Mouse (Mus musculus) liver, adult 2 months (tissue): ENCODE results near the gene Mtor. TPM values are rescaled to one million over a fixed set of nuclear protein-coding genes. Genes with fewer than 3 reads are reported as not detected.

Source experiments
- DNase-seq: peaks from one replicate; pipeline ENCODE4 v3.0.0-alpha.2; 2011; ENCODE audit warnings: low read depth, low spot score; ENCODE audit errors: extremely low read depth
- H3K27ac ChIP-seq: fragments of 200-500 bp; replicated peaks from 2 replicates; pipeline ENCODE4 v1.5.1; 2012; ENCODE audit warnings: low read depth, mild to moderate bottlenecking, control low read depth, inconsistent platforms, low read length; ENCODE audit not compliant: insufficient read depth
- H3K27me3 ChIP-seq: fragments of 200-500 bp; 2 replicates; pipeline ENCODE4 v1.6.1; 2012; ENCODE audit warnings: mild to moderate bottlenecking, moderate library complexity, low read length, inconsistent platforms; ENCODE audit not compliant: control insufficient read depth, insufficient read depth
- H3K36me3 ChIP-seq: fragments of 200-500 bp; 2 replicates; pipeline ENCODE4 v1.6.1; 2012; ENCODE audit warnings: low read length, inconsistent platforms; ENCODE audit not compliant: control insufficient read depth, insufficient read depth
- H3K4me1 ChIP-seq: fragments of 200-500 bp; 2 replicates; pipeline ENCODE4 v1.6.1; 2011; ENCODE audit warnings: low read length; ENCODE audit not compliant: control insufficient read depth, insufficient read depth
- H3K4me3 ChIP-seq: fragments of 200-500 bp; 2 replicates; pipeline ENCODE4 v1.5.1; 2011; ENCODE audit warnings: low read depth, mild to moderate bottlenecking, control low read depth, low read length, moderate library complexity; ENCODE audit not compliant: insufficient read depth
- H3K79me2 ChIP-seq: fragments of 200-500 bp; 2 replicates; pipeline ENCODE4 v1.6.1; 2012; ENCODE audit warnings: inconsistent platforms, mild to moderate bottlenecking, low read length, moderate library complexity; ENCODE audit not compliant: control insufficient read depth, insufficient read depth
- H3K9ac ChIP-seq: fragments of 200-500 bp; 2 replicates; pipeline ENCODE4 v1.6.1; 2012; ENCODE audit warnings: low read depth, mild to moderate bottlenecking, control low read depth, inconsistent platforms, low read length
- CTCF ChIP-seq: fragments of 200-500 bp; IDR thresholded peaks from 2 replicates; pipeline ENCODE4 v1.5.1; 2011; ENCODE audit warnings: low read depth, low read length, control low read depth
- POLR2A ChIP-seq: fragments of 200-500 bp; IDR thresholded peaks from 2 replicates; pipeline ENCODE4 v1.6.1; 2011; ENCODE audit warnings: low read length, control low read depth; ENCODE audit not compliant: insufficient read depth; ENCODE audit errors: extremely low read depth
- WGBS: fragments of 180-500 bp; shearing (Covaris S2); methylation state at CpG from one replicate; pipeline ENCODE4 v1.1.7; 2018; 5-methylcytosine and 5-hydroxymethylcytosine counted together
- polyA plus RNA-seq: library from polyadenylated mRNA; depleted of rRNA; stranded (reverse); fragments of >200 nt; gene quantifications from 2 replicates; pipeline ENCODE4 v1.2.3, GENCODE M21; 2012; rRNA removed
- total RNA-seq: library from RNA; depleted of rRNA; stranded (reverse); fragments of >200 nt; gene quantifications from 2 replicates; pipeline ENCODE4 v1.2.3, GENCODE M21; 2014; rRNA removed

Gene Mtor
- total and polyA plus RNA-seq, 2 experiments, result 11.7 to 18.5 TPM

DNA sequence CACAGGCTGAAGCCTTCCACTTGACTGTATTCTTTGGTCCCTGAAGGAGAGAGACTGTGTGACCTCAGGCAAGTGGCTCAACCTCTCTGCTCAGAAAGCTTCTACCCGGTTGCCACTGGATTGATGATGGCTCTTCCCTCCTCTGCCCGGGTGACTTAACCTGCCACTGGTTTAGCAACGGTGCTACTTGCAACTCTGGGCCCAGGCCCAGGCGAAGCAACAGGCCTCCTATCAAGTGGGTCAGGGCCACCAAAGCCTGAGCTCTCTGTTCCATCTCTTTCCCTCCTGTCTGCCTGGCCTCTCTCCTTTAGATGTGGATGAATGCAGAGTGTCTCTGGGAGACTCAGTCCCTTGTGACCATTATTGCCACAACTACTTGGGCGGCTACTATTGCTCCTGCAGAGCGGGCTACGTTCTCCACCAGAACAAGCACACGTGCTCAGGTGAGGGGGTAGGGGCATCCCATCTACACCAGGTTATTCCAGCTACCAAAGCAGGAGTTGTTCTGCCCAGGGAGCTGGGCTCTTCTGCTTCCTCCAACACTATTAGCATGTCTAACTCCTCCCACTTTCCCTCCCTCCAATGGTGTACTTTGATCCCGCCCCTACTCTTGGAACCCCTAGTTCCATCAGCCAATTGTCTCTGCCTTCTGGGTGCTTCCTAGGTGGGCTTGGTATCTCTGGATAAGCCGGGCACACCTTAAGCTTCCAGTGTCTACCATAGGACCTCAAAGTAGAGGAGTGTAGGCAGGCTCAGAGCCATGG lies 155.1 kb downstream of the Mtor start:
- peak overlapping the region; percentile 91 for H3K9ac ChIP-seq
- DNase-seq, result peak; percentile 67
- 20% methylated on average over 10 of the region's 10 CpGs for WGBS
- H3K27me3 ChIP-seq, result no peaks in the 10 kb centered on the region
- H3K4me1 ChIP-seq, result peaks cover 26% of the 10 kb centered on the region
- H3K27ac ChIP-seq, result peak overlapping the region; percentile 92
- H3K79me2 ChIP-seq, result peaks cover 4% of the 10 kb centered on the region; the same call in 1 of the 2 replicates
- H3K36me3 ChIP-seq, result peaks cover 16% of the 10 kb centered on the region
- TF ChIP-seq POLR2A (peak; percentile 49; the same call in 1 of the 2 replicates), CTCF (no peak)
- peak overlapping the region; percentile 84 for H3K4me3 ChIP-seq

DNA sequence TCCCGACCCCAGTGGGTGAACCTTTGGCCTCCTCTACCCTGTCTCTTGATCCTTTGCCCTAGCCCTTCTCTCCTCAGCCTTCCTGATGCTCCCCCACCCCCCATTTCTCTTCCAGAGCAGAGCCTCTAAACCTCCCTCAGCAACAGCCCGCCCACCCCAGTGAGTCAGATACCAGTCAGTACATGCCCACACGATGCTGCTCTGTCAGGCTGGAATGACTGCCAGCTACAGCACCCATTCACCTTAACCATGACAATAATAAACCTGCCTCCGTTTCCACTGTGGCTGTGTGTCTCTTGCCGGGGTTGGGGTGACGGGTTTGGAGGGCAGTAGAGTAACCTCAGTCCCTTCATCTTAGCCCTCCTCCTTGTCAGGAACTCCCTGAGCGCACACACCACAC lies 155.7 kb downstream of the Mtor start:
- H3K9ac ChIP-seq, result peak overlapping the region; percentile 34
- no peak for DNase-seq
- peak overlapping the region; percentile 92 for H3K27ac ChIP-seq
- WGBS, result 64% methylated on average over 7 of the region's 7 CpGs
- TF ChIP-seq POLR2A, result no peak
- TF ChIP-seq CTCF, result no peak
- H3K36me3 ChIP-seq, result peaks cover 20% of the 10 kb centered on the region
- H3K4me3 ChIP-seq, result peak overlapping the region; percentile 84
- peaks cover 28% of the 10 kb centered on the region for H3K4me1 ChIP-seq
- no peaks in the 10 kb centered on the region for H3K27me3 ChIP-seq
- H3K79me2 ChIP-seq, result peaks cover 4% of the 10 kb centered on the region; the same call in 1 of the 2 replicates

DNA sequence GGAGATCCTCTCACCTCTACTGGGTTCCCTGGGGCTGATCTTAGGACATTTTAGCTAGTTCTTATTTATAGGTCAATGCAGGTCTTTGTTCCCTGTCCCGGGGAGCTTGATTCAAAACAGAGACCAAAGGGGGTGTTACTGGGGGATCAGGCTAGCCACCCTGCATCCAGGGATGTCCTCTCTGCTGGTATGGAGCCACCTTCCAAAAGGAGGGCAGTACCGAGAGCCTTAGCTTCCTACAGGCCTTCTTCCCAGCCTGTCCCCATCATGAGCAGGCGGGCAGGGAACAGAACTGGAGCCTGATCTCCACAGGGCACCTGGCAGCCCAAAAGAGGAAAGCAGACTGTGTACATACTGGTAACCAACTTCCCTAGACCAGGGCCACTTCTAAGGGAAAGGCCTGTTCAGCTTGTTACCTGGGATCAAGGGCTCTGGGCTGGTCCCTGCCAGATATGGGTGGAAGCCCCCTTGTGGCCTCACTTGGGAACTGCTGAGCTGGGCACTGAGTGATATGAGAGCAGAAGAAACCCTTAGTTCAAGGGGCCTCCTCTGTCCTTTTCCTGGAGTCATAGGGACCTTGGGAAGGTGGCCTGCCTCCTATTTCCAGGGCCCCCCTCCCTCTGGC lies 156.2 kb downstream of the Mtor start:
- peaks cover 4% of the 10 kb centered on the region; the same call in 1 of the 2 replicates for H3K79me2 ChIP-seq
- peak; percentile 58 for DNase-seq
- H3K27ac ChIP-seq, result peak overlapping the region; percentile 92
- 0 out of 2 replicates have a peak overlapping the region, but pooled peaks have one; percentile 8 for H3K4me3 ChIP-seq
- H3K4me1 ChIP-seq, result peaks cover 29% of the 10 kb centered on the region
- H3K36me3 ChIP-seq, result peaks cover 21% of the 10 kb centered on the region
- TF ChIP-seq POLR2A (no peak), CTCF (peak; percentile 68)
- WGBS, result 68% methylated on average over 3 of the region's 3 CpGs
- peak overlapping the region; percentile 1; the same call in 1 of the 2 replicates for H3K9ac ChIP-seq
- no peaks in the 10 kb centered on the region for H3K27me3 ChIP-seq

Other genes starting within 250 kb of the Mtor start
- not detected in 2 replicates for gene Disp3, start 160.6 kb upstream of the Mtor start, total RNA-seq
- gene Disp3, start 160.6 kb upstream of the Mtor start, polyA plus RNA-seq, result not detected in 2 replicates
- 4.9 and 5.5 TPM in 2 replicates for gene Ubiad1, start 3.8 kb upstream of the Mtor start, total RNA-seq
- 8.5 and 21.0 TPM in 2 replicates for gene Ubiad1, start 3.8 kb upstream of the Mtor start, polyA plus RNA-seq
- gene Angptl7, start 51.8 kb downstream of the Mtor start, total RNA-seq, result 0.37 and 0.40 TPM in 2 replicates
- gene Angptl7, start 51.8 kb downstream of the Mtor start, polyA plus RNA-seq, result 0.24 and 0.51 TPM in 2 replicates
- 12.7 and 16.0 TPM in 2 replicates for gene Exosc10, start 109.8 kb downstream of the Mtor start, total RNA-seq
- 9.1 and 9.8 TPM in 2 replicates for gene Exosc10, start 109.8 kb downstream of the Mtor start, polyA plus RNA-seq
- 11.1 and 14.7 TPM in 2 replicates for gene Srm, start 142.9 kb downstream of the Mtor start, total RNA-seq
- gene Srm, start 142.9 kb downstream of the Mtor start, polyA plus RNA-seq, result 33.1 and 39.5 TPM in 2 replicates
- gene Masp2, start 153.9 kb downstream of the Mtor start, total RNA-seq, result 191 and 270 TPM in 2 replicates
- gene Masp2, start 153.9 kb downstream of the Mtor start, polyA plus RNA-seq, result 712 and 829 TPM in 2 replicates
- 87.2 and 111 TPM in 2 replicates for gene Tardbp, start 178.4 kb downstream of the Mtor start, total RNA-seq
- 33.2 and 33.4 TPM in 2 replicates for gene Tardbp, start 178.4 kb downstream of the Mtor start, polyA plus RNA-seq
- gene Gm572, start 194.7 kb downstream of the Mtor start, total RNA-seq, result not detected in 2 replicates
- gene Gm572, start 194.7 kb downstream of the Mtor start, polyA plus RNA-seq, result not detected in 2 replicates